Mouse (Mus musculus) liver, postnatal 0 days (tissue): ENCODE measurements around the gene Evi2b. TPM values are rescaled to one million over a fixed set of nuclear protein-coding genes. Genes with fewer than 3 reads are reported as not detected.

Experiments used
- ATAC-seq: fragments of 200-750 bp; cut with Nextera tagmentation; 2 replicates; pipeline ENCODE4 v1.8.0; 2017; ENCODE audit warnings: mild to moderate bottlenecking, moderate library complexity
- DNase-seq: peaks from one replicate; pipeline ENCODE4 v3.0.0-alpha.2; 2016
- H3K27ac ChIP-seq: fragments of 300-500 bp; sonication (generic); 2 replicates; pipeline ENCODE4 v1.5.1; 2014; ENCODE audit warnings: antibody characterized with exemption, moderate library complexity, mild to moderate bottlenecking, low read depth
- H3K27me3 ChIP-seq: fragments of 300-500 bp; sonication (generic); 2 replicates; pipeline ENCODE4 v1.6.1; 2014; ENCODE audit warnings: low read length, control low read depth, mixed read lengths; ENCODE audit not compliant: insufficient read depth
- H3K36me3 ChIP-seq: fragments of 300-500 bp; sonication (generic); replicated peaks from 2 replicates; pipeline ENCODE4 v1.6.1; 2014; ENCODE audit warnings: mild to moderate bottlenecking, control low read depth, low read length, moderate library complexity, mixed read lengths; ENCODE audit not compliant: insufficient read depth
- H3K4me1 ChIP-seq: fragments of 300-500 bp; sonication (generic); 2 replicates; pipeline ENCODE4 v1.6.1; 2014; ENCODE audit warnings: antibody characterized with exemption, mild to moderate bottlenecking, control low read depth; ENCODE audit not compliant: insufficient read depth
- H3K4me2 ChIP-seq: fragments of 300-500 bp; sonication (generic); 2 replicates; pipeline ENCODE4 v1.6.1; 2014; ENCODE audit warnings: low read depth, mild to moderate bottlenecking, low read length, moderate library complexity, mixed read lengths
- H3K4me3 ChIP-seq: fragments of 300-500 bp; sonication (generic); 2 replicates; pipeline ENCODE4 v1.5.1; 2014; ENCODE audit warnings: low read depth, low read length
- H3K9ac ChIP-seq: fragments of 300-500 bp; sonication (generic); replicated peaks from 2 replicates; pipeline ENCODE4 v1.6.1; 2014; ENCODE audit warnings: mild to moderate bottlenecking, moderate library complexity
- H3K9me3 ChIP-seq: fragments of 300-500 bp; sonication (generic); 2 replicates; pipeline ENCODE4 v1.6.1; 2016; ENCODE audit warnings: mild to moderate bottlenecking, control low read depth, low read length, mixed read lengths
- CTCF ChIP-seq: sonication (generic); IDR thresholded peaks from 2 replicates; pipeline ENCODE4 v1.5.1; 2016; ENCODE audit warnings: antibody characterized with exemption, low read depth
- EP300 ChIP-seq: IDR thresholded peaks from 2 replicates; pipeline ENCODE4 v1.6.1; 2016; ENCODE audit warnings: antibody characterized with exemption, low read depth, mild to moderate bottlenecking
- WGBS: fragments of 180-500 bp; shearing (Covaris S2); extraction: QIAGEN DNeasy Blood & Tissue Kit; methylation state at CpG from one replicate; pipeline ENCODE4 v1.1.7; 2014; ENCODE audit not compliant: insufficient replicate concordance; 5-methylcytosine and 5-hydroxymethylcytosine counted together
- polyA plus RNA-seq: library from polyadenylated mRNA; unstranded; fragments of >200 nt; fragmentation: Nextera tagmentation; extraction: Ambion mirVana; gene quantifications from 2 replicates; pipeline ENCODE4 v1.2.1, GENCODE M21; 2015

Evi2b gene
- polyA plus RNA-seq, 1 experiment from 2014 or later = 7.7 TPM

GRCm38 (mm10) chr11:79502917-79503316 lies 20.6 kb downstream of the Evi2b start:
- WGBS = 65% methylated on average over 2 of the region's 2 CpGs
- Histone ChIP-seq H3K4me2 (no peak overlapping the region), H3K4me3 (no peak overlapping the region), H3K27ac (no peak overlapping the region), H3K9me3 (no peaks in the 10 kb centered on the region), H3K4me1 (no peaks in the 10 kb centered on the region), H3K9ac (no peak overlapping the region), H3K36me3 (no peaks in the 10 kb centered on the region), H3K27me3 (no peaks in the 10 kb centered on the region)
- TF ChIP-seq EP300 (no peak), CTCF (no peak)
- no peak for DNase-seq
- no peak for ATAC-seq

- no peak for TF ChIP-seq EP300
- TF ChIP-seq CTCF = no peak
- ATAC-seq = no peak
- WGBS = 73% methylated on average over 10 of the region's 10 CpGs
- H3K4me3 ChIP-seq = no peak overlapping the region
- no peak overlapping the region for H3K9ac ChIP-seq
- no peaks in the 10 kb centered on the region for H3K9me3 ChIP-seq
- H3K36me3 ChIP-seq = no peaks in the 10 kb centered on the region
- H3K27ac ChIP-seq = no peak overlapping the region
- DNase-seq = no peak
- H3K4me1 ChIP-seq = no peaks in the 10 kb centered on the region
- H3K27me3 ChIP-seq = no peaks in the 10 kb centered on the region
- H3K4me2 ChIP-seq = no peak overlapping the region
Measured at GRCm38 (mm10) chr11:79494976-79495800, 28.4 kb downstream of the Evi2b start.

DNA sequence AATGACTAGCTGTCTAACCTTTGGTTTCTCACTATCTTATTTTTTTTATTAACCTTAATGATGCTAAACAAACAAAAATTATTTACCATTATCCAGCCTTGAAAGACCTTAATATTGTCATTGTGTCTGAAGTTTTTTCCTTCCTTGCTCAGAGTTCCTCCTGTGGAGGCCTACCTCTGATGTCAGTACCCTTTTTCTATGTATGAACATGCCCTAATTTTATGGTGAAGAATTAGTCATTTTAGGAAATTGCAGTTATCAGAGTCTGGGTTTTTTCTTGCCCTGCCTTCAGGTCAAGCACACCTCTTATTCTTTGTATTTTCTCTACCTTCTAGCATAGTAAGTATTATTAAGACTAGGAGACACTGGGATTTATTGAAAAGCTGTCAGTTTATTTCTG lies 38.8 kb downstream of the Evi2b start:
- H3K9me3 ChIP-seq = no peaks in the 10 kb centered on the region
- ATAC-seq (no peak), DNase-seq (no peak)
- no peak overlapping the region for H3K27ac ChIP-seq
- H3K9ac ChIP-seq = no peak overlapping the region
- H3K36me3 ChIP-seq = 0 out of 2 replicates have a peak, but pooled peaks cover 2% of the 10 kb centered on the region
- no peak overlapping the region for H3K4me3 ChIP-seq
- H3K4me2 ChIP-seq = no peak overlapping the region
- TF ChIP-seq CTCF = no peak
- no peak for TF ChIP-seq EP300
- 0 out of 2 replicates have a peak, but pooled peaks cover 3% of the 10 kb centered on the region for H3K4me1 ChIP-seq
- H3K27me3 ChIP-seq = no peaks in the 10 kb centered on the region

DNA sequence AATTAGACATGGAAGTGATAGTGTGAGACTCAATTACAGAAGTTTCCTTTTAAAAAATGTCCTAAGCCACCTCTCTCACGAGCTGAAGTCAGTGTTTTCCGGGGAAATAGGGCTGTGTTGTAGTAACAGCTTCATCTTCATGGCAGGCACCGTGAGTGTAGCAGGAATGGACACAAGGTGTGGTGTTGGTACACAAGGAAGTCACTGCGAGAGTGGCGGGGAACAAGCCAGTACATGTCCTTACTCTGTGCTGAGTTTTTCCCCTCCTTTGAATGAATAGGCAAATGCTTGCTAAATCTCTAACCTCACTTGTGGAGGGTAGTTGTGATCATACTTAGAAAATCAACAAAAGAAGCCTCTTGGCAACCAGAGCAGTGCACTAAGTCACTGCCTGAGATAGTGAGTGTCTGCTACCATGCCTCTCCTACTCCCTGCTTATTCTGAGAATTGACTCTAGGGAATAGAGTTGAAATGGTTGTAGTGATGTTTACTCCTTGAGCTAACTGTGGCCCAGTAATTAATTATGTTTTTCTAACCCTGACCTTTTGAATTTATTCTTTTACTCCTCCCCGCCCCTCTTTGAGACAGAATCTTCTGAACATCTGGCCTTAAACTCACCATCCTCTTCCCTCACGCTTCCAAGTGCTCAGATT lies 39.6 kb downstream of the Evi2b start:
- 78% methylated on average over 7 of the region's 7 CpGs for WGBS
- no peak for DNase-seq
- no peaks in the 10 kb centered on the region for H3K27me3 ChIP-seq
- no peaks in the 10 kb centered on the region for H3K4me1 ChIP-seq
- H3K9ac ChIP-seq = no peak overlapping the region
- no peaks in the 10 kb centered on the region for H3K9me3 ChIP-seq
- ATAC-seq = no peak
- no peak overlapping the region for H3K4me2 ChIP-seq
- TF ChIP-seq EP300 (no peak), CTCF (no peak)
- no peak overlapping the region for H3K4me3 ChIP-seq
- H3K36me3 ChIP-seq = 0 out of 2 replicates have a peak, but pooled peaks cover 2% of the 10 kb centered on the region
- H3K27ac ChIP-seq = no peak overlapping the region

DNA sequence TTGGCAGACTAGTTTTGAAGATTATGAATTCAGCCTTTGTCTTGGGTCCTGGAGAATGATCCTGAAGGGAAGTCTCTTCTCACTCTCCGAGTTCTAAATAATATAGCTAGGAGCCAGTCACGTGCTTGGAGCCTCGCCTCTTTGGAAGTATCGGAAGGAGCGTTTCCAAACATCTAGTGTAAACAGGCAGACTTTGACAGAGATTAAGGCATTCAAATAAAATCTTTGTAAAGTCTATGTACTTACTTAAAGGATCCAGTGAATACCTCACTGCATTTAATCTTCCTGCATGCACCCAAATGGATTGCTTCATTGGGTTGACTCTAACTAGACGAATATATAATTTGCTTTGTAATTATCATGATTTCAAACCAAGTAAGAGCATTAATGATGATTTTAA lies 40.2 kb downstream of the Evi2b start:
- TF ChIP-seq CTCF = no peak
- no peak for TF ChIP-seq EP300
- ATAC-seq = no peak
- peaks cover 2% of the 10 kb centered on the region; the same call in 1 of the 2 replicates for H3K36me3 ChIP-seq
- H3K4me1 ChIP-seq = no peaks in the 10 kb centered on the region
- no peak overlapping the region for H3K4me2 ChIP-seq
- H3K9ac ChIP-seq = no peak overlapping the region
- H3K4me3 ChIP-seq = no peak overlapping the region
- DNase-seq = no peak
- no peaks in the 10 kb centered on the region for H3K27me3 ChIP-seq
- WGBS = 87% methylated on average over 6 of the region's 6 CpGs
- H3K27ac ChIP-seq = no peak overlapping the region
- no peaks in the 10 kb centered on the region for H3K9me3 ChIP-seq

GRCm38 (mm10) chr11:79468097-79468496 lies 55.5 kb downstream of the Evi2b start:
- Histone ChIP-seq H3K4me3 (no peak overlapping the region), H3K27me3 (no peaks in the 10 kb centered on the region), H3K27ac (no peak overlapping the region), H3K4me2 (no peak overlapping the region), H3K9me3 (no peaks in the 10 kb centered on the region), H3K4me1 (no peaks in the 10 kb centered on the region), H3K36me3 (peaks cover 19% of the 10 kb centered on the region), H3K9ac (no peak overlapping the region)
- ATAC-seq = no peak
- no peak for DNase-seq
- TF ChIP-seq EP300 (no peak), CTCF (no peak)
- 70% methylated on average over 1 of the region's 1 CpGs for WGBS

Other genes with a start within 250 kb of the Evi2b start
- not detected in 2 replicates for gene Gm9964, start 226.9 kb downstream of the Evi2b start, polyA plus RNA-seq
- gene Nf1, start 184.1 kb downstream of the Evi2b start, polyA plus RNA-seq = 2.7 and 2.8 TPM in 2 replicates
- gene Omg, start 19.7 kb downstream of the Evi2b start, polyA plus RNA-seq = 0.05 and 0.09 TPM in 2 replicates
- gene Evi2, start 6.8 kb upstream of the Evi2b start, polyA plus RNA-seq = 0.76 and 0.99 TPM in 2 replicates
- gene Evi2a, start 6.8 kb upstream of the Evi2b start, polyA plus RNA-seq = 6.7 and 7.2 TPM in 2 replicates
- gene Rab11fip4, start 67.5 kb upstream of the Evi2b start, polyA plus RNA-seq = 1.1 and 1.2 TPM in 2 replicates